Comparison of ENCODE assay signal across 10 mouse cellular contexts in genomic region chr7:29279924-29280323, GRCm38 (mm10). TPM values are rescaled to one million over a fixed set of nuclear protein-coding genes. Genes with fewer than 3 reads are reported as not detected.
A peak's percentile ranks its signal among the peaks of the same experiment; 100 is the strongest.
DNase-seq lines count a peak whose midpoint lies in the region; ATAC-seq and TF ChIP-seq lines count a peak whose summit lies in the region.
"Had no signal": no experiment of that assay in that cellular context is flagged by ENCODE, and none has a peak within 500 bp of the region (broad histone marks: within the 10 kb centered on the region; RNA-seq: fewer than 3 reads in every experiment).

No protein-coding gene starts in this region.

- peaks cover 21% of the 10 kb centered on the region for H3K27me3 ChIP-seq in heart, embryonic 12.5 days (replicated peaks)
- peaks cover 19% of the 10 kb centered on the region for H3K27me3 ChIP-seq in liver, embryonic 11.5 days (replicated peaks; ENCODE audit: control insufficient read depth, insufficient read depth, low read length)
- H3K27me3 ChIP-seq in liver, postnatal 0 days (ENCODE audit: insufficient read depth, low read length): 0 out of 2 replicates have a peak, but pooled peaks cover 7% of the 10 kb centered on the region
- H3K27me3 ChIP-seq in intestine, embryonic 16.5 days (replicated peaks; ENCODE audit: control insufficient read depth, insufficient read depth, low read length): no peaks in the 10 kb centered on the region

- intact Hi-C loops in heart, postnatal 25 days (cut with DNase I): loop anchor here (5.0 kb wide), 1 partner anchor 33 kb away; the partner anchor contains the start of gene 2200002D01Rik

- peak overlapping the region; percentile 91 for H3K4me2 ChIP-seq in heart, embryonic 12.5 days
- H3K4me2 ChIP-seq in liver, embryonic 11.5 days: peak overlapping the region; percentile 5; the same call in 1 of the 2 replicates
- H3K4me2 ChIP-seq in liver, postnatal 0 days (ENCODE audit: low read depth, low read length): no peak overlapping the region
- peak overlapping the region; percentile 90 for H3K4me2 ChIP-seq in intestine, embryonic 16.5 days (ENCODE audit: low read depth, low read length)

- in situ Hi-C loops in ES-E14 (cut with MboI; ENCODE audit: low sequenced_read_pairs in 2 of 2, unreplicated experiment in 2 of 2): no loop called here

- no peak for DNase-seq in heart, postnatal 25 days (ENCODE audit: low spot score)
- no peak for DNase-seq in liver, embryonic 11.5 days (ENCODE audit: low spot score)
- no peak for DNase-seq in liver, postnatal 0 days
- DNase-seq in ES-E14 (ENCODE audit: low read depth, low spot score): no peak
- DNase-seq in right cerebral cortex, postnatal 36 days (ENCODE audit: low spot score in 2 of 2): no peak
- DNase-seq in embryo, embryonic 11 days: no peak
- DNase-seq: lung, postnatal 4 days had no signal

- ATAC-seq in heart, embryonic 12.5 days (ENCODE audit: insufficient number of reproducible peaks, low FRiP score): peak; percentile 58
- no peak for ATAC-seq in liver, embryonic 11.5 days (replicated peaks; ENCODE audit: low FRiP score)
- no peak for ATAC-seq in liver, postnatal 0 days
- no peak; the same call in 1 of the 2 replicates for ATAC-seq in intestine, embryonic 16.5 days
- ATAC-seq: hindbrain, postnatal 0 days had no signal

- peak overlapping the region; percentile 44 for H3K27ac ChIP-seq in heart, embryonic 12.5 days (ENCODE audit: poor library complexity, severe bottlenecking)
- no peak overlapping the region for H3K27ac ChIP-seq in liver, embryonic 11.5 days (ENCODE audit: low read depth, low read length)
- H3K27ac ChIP-seq in liver, postnatal 0 days (ENCODE audit: low read depth): no peak overlapping the region
- no peak overlapping the region for H3K27ac ChIP-seq in ES-E14 (ENCODE audit: insufficient read depth, low read depth, low read length, poor library complexity, severe bottlenecking)
- H3K27ac ChIP-seq in intestine, embryonic 16.5 days (ENCODE audit: low read length): peak overlapping the region; percentile 92
- H3K27ac ChIP-seq: hindbrain, postnatal 0 days had no signal

- TF ChIP-seq CTCF in liver, postnatal 0 days (IDR thresholded peaks at IDR 0.05; ENCODE audit: low read depth): no peak

- H3K9me3 ChIP-seq in heart, embryonic 12.5 days (replicated peaks): no peaks in the 10 kb centered on the region
- no peaks in the 10 kb centered on the region for H3K9me3 ChIP-seq in liver, embryonic 11.5 days (ENCODE audit: control insufficient read depth, low read length)
- H3K9me3 ChIP-seq in liver, postnatal 0 days (ENCODE audit: low read length): no peaks in the 10 kb centered on the region
- no peaks in the 10 kb centered on the region for H3K9me3 ChIP-seq in ES-E14 (ENCODE audit: control insufficient read depth, insufficient read depth, low read depth, low read length)
- H3K9me3 ChIP-seq in intestine, embryonic 16.5 days (ENCODE audit: control insufficient read depth, low read length): no peaks in the 10 kb centered on the region

- no peak overlapping the region for H3K4me3 ChIP-seq in heart, embryonic 12.5 days
- no peak overlapping the region for H3K4me3 ChIP-seq in liver, embryonic 11.5 days (ENCODE audit: low read depth, low read length)
- no peak overlapping the region for H3K4me3 ChIP-seq in liver, postnatal 0 days (ENCODE audit: low read depth, low read length)
- H3K4me3 ChIP-seq in ES-E14 (ENCODE audit: insufficient read depth in 1 of 2, low read depth in 1 of 2, low read length in 2 of 2, poor library complexity in 1 of 2, severe bottlenecking in 1 of 2): peak overlapping the region; percentile 85 to 92
- peak overlapping the region; percentile 75 for H3K4me3 ChIP-seq in intestine, embryonic 16.5 days (ENCODE audit: low read length)

- peaks cover 30% of the 10 kb centered on the region for H3K4me1 ChIP-seq in heart, embryonic 12.5 days (replicated peaks)
- H3K4me1 ChIP-seq in liver, embryonic 11.5 days (replicated peaks; ENCODE audit: control insufficient read depth, insufficient read depth, low read length): peaks cover 9% of the 10 kb centered on the region
- peaks cover 10% of the 10 kb centered on the region; the same call in 1 of the 2 replicates for H3K4me1 ChIP-seq in liver, postnatal 0 days (ENCODE audit: insufficient read depth)
- H3K4me1 ChIP-seq in ES-E14 (ENCODE audit: control insufficient read depth in 2 of 2, insufficient read depth in 2 of 2, low read length in 2 of 2, poor library complexity in 1 of 2): peaks cover 3 to 18% of the 10 kb centered on the region in 2 experiments; a peak in 1 of 4 replicates
- peaks cover 33% of the 10 kb centered on the region for H3K4me1 ChIP-seq in intestine, embryonic 16.5 days (ENCODE audit: control insufficient read depth, insufficient read depth, low read length)

- no peaks in the 10 kb centered on the region for H3K36me3 ChIP-seq in heart, embryonic 12.5 days
- no peaks in the 10 kb centered on the region for H3K36me3 ChIP-seq in liver, embryonic 11.5 days (ENCODE audit: control insufficient read depth, insufficient read depth, low read length)
- no peaks in the 10 kb centered on the region for H3K36me3 ChIP-seq in liver, postnatal 0 days (replicated peaks; ENCODE audit: insufficient read depth, low read length)
- H3K36me3 ChIP-seq in ES-E14 (ENCODE audit: control insufficient read depth, insufficient read depth, low read length, poor library complexity, severe bottlenecking): peaks cover 10% of the 10 kb centered on the region; the same call in 1 of the 2 replicates
- H3K36me3 ChIP-seq in intestine, embryonic 16.5 days (ENCODE audit: control insufficient read depth, insufficient read depth, low read length): no peaks in the 10 kb centered on the region

- TF ChIP-seq EP300 in liver, postnatal 0 days (IDR thresholded peaks at IDR 0.05; ENCODE audit: low read depth): no peak

- no peak overlapping the region for H3K9ac ChIP-seq in heart, embryonic 12.5 days
- H3K9ac ChIP-seq in liver, embryonic 11.5 days (ENCODE audit: low read depth, low read length): no peak overlapping the region
- no peak overlapping the region for H3K9ac ChIP-seq in liver, postnatal 0 days (replicated peaks)
- H3K9ac ChIP-seq in ES-E14 (ENCODE audit: insufficient read depth, low read depth, low read length, poor library complexity, severe bottlenecking): peak overlapping the region; percentile 98
- H3K9ac ChIP-seq in intestine, embryonic 16.5 days (ENCODE audit: low read depth, low read length): peak overlapping the region; percentile 91

- 23% methylated on average over 8 of the region's 8 CpGs for WGBS in heart, embryonic 12.5 days
- WGBS in liver, embryonic 11.5 days: 67% methylated on average over 8 of the region's 8 CpGs
- WGBS in liver, postnatal 0 days (ENCODE audit: insufficient replicate concordance): 67% methylated on average over 8 of the region's 8 CpGs
- 26% methylated on average over 8 of the region's 8 CpGs for WGBS in intestine, embryonic 16.5 days

TF ChIP-seq in ES-E14, 5 proteins besides CTCF, POLR2A, EP300 and RAD21:
- TF ChIP-seq MAFK (IDR thresholded peaks at IDR 0.05; ENCODE audit: insufficient read depth, low read depth, low read length): no peak

RNA-seq across cellular contexts. Expression of gene Spint2, which starts 1.8 kb away (rescaled TPM):
- polyA plus RNA-seq in heart, embryonic 12.5 days (2016; fragmentation: Nextera tagmentation; extraction: Ambion mirVana): 87.7 and 90.4 TPM in 2 replicates
- 10 to 100 TPM; 33.5 to 37.1 TPM for total RNA-seq in heart, postnatal 25 days (2021)
- polyA plus RNA-seq in liver, embryonic 11.5 days (2014; fragmentation: Nextera tagmentation; extraction: Ambion mirVana): 51.6 and 53.7 TPM in 2 replicates
- polyA plus RNA-seq in liver, postnatal 0 days (2015; fragmentation: Nextera tagmentation; extraction: Ambion mirVana): 84.8 and 94.7 TPM in 2 replicates
- total RNA-seq in ES-E14 (2012; rRNA removed): 202 and 424 TPM in 2 replicates
- 626 and 672 TPM in 2 replicates for polyA plus RNA-seq in intestine, embryonic 16.5 days (2015; fragmentation: Nextera tagmentation; extraction: Ambion mirVana)

RNA-seq across cellular contexts. Expression of gene Ppp1r14a, which starts 9.2 kb away (rescaled TPM):
- polyA plus RNA-seq in heart, embryonic 12.5 days (2016; fragmentation: Nextera tagmentation; extraction: Ambion mirVana): 13.2 and 13.9 TPM in 2 replicates
- 1 to 10 TPM; 9.6 to 9.9 TPM for total RNA-seq in heart, postnatal 25 days (2021)
- polyA plus RNA-seq in liver, embryonic 11.5 days (2014; fragmentation: Nextera tagmentation; extraction: Ambion mirVana): 6.0 and 6.9 TPM in 2 replicates
- polyA plus RNA-seq in liver, postnatal 0 days (2015; fragmentation: Nextera tagmentation; extraction: Ambion mirVana): 5.5 and 5.8 TPM in 2 replicates
- 10.6 and 11.2 TPM in 2 replicates for total RNA-seq in ES-E14 (2012; rRNA removed)
- polyA plus RNA-seq in intestine, embryonic 16.5 days (2015; fragmentation: Nextera tagmentation; extraction: Ambion mirVana): 40.8 and 45.2 TPM in 2 replicates

RNA-seq across cellular contexts. Expression of gene Dpf1, which starts 23.8 kb away (rescaled TPM):
- polyA plus RNA-seq in heart, embryonic 12.5 days (2016; fragmentation: Nextera tagmentation; extraction: Ambion mirVana): 2.2 TPM in 2 replicates
- under 1 TPM in 1 of 2 experiments, not detected in 1; 0.53 TPM for total RNA-seq in heart, postnatal 25 days (2021)
- polyA plus RNA-seq in liver, embryonic 11.5 days (2014; fragmentation: Nextera tagmentation; extraction: Ambion mirVana): 6.1 and 7.5 TPM in 2 replicates
- 0.63 and 0.69 TPM in 2 replicates for polyA plus RNA-seq in liver, postnatal 0 days (2015; fragmentation: Nextera tagmentation; extraction: Ambion mirVana)
- total RNA-seq in ES-E14 (2012; rRNA removed): 18.0 and 20.0 TPM in 2 replicates
- polyA plus RNA-seq in intestine, embryonic 16.5 days (2015; fragmentation: Nextera tagmentation; extraction: Ambion mirVana): 6.2 and 6.8 TPM in 2 replicates

RNA-seq across cellular contexts. Expression of gene 2200002D01Rik, which starts 31.7 kb away (rescaled TPM):
- 9.2 and 11.7 TPM in 2 replicates for polyA plus RNA-seq in heart, embryonic 12.5 days (2016; fragmentation: Nextera tagmentation; extraction: Ambion mirVana)
- total RNA-seq in heart, postnatal 25 days (2021): 1 to 10 TPM in 1 of 2 experiments, under 1 TPM in 1; 0.73 to 3.7 TPM
- 3.2 and 4.4 TPM in 2 replicates for polyA plus RNA-seq in liver, embryonic 11.5 days (2014; fragmentation: Nextera tagmentation; extraction: Ambion mirVana)
- polyA plus RNA-seq in liver, postnatal 0 days (2015; fragmentation: Nextera tagmentation; extraction: Ambion mirVana): 1.9 and 3.3 TPM in 2 replicates
- 19.9 and 20.0 TPM in 2 replicates for total RNA-seq in ES-E14 (2012; rRNA removed)
- 261 and 264 TPM in 2 replicates for polyA plus RNA-seq in intestine, embryonic 16.5 days (2015; fragmentation: Nextera tagmentation; extraction: Ambion mirVana)
- total RNA-seq: hindbrain, postnatal 0 days had no signal

RNA-seq across cellular contexts. Expression of gene Yif1b, which starts 41.8 kb away (rescaled TPM):
- polyA plus RNA-seq in heart, embryonic 12.5 days (2016; fragmentation: Nextera tagmentation; extraction: Ambion mirVana): 99.4 and 104 TPM in 2 replicates
- 10 to 100 TPM; 75.2 to 78.9 TPM for total RNA-seq in heart, postnatal 25 days (2021)
- polyA plus RNA-seq in liver, embryonic 11.5 days (2014; fragmentation: Nextera tagmentation; extraction: Ambion mirVana): 95.7 and 101 TPM in 2 replicates
- 45.0 and 46.8 TPM in 2 replicates for polyA plus RNA-seq in liver, postnatal 0 days (2015; fragmentation: Nextera tagmentation; extraction: Ambion mirVana)
- total RNA-seq in ES-E14 (2012; rRNA removed): 201 and 296 TPM in 2 replicates
- polyA plus RNA-seq in intestine, embryonic 16.5 days (2015; fragmentation: Nextera tagmentation; extraction: Ambion mirVana): 83.1 and 83.7 TPM in 2 replicates

Comparison
In these comparisons a context has a peak if more than half of its experiments do, and no peak if none do; other contexts are left out.
1. H3K27ac ChIP-seq: peak in heart, embryonic 12.5 days (single experiment) and intestine, embryonic 16.5 days (single experiment); none in liver, embryonic 11.5 days (single experiment), liver, postnatal 0 days (single experiment) and ES-E14 (single experiment).
2. H3K4me3 ChIP-seq: peak in ES-E14 (2 of 2) and intestine, embryonic 16.5 days (single experiment); none in heart, embryonic 12.5 days (single experiment), liver, embryonic 11.5 days (single experiment) and liver, postnatal 0 days (single experiment).
3. H3K9ac ChIP-seq: peak in ES-E14 (single experiment) and intestine, embryonic 16.5 days (single experiment); none in heart, embryonic 12.5 days (single experiment), liver, embryonic 11.5 days (single experiment) and liver, postnatal 0 days (single experiment).